Mouse (Mus musculus) natural killer cell, adult 2 months (primary cell): ENCODE measurements around the gene Ihh.
A peak's percentile ranks its signal among the peaks of the same experiment; 100 is the strongest.

ENCODE experiments used
- DNase-seq, 2 experiments: peaks; one replicate each; pipeline ENCODE4 v3.0.0; 2022; ENCODE audit warnings: low spot score in 2 of 2

The Ihh gene

GRCm38 (mm10) chr1:74951556-74952210, at the start of gene Ihh:
Gene Ihh, minus strand, starts transcription at chr1:74951672.
- no peak for DNase-seq

GRCm38 (mm10) chr1:75001183-75001582, 49.7 kb upstream of the Ihh start:
- no peak for DNase-seq

GRCm38 (mm10) chr1:75000496-75000895, 49.0 kb upstream of the Ihh start:
- DNase-seq: peak; percentile 21 to 31

- DNase-seq: no peak
Measured at GRCm38 (mm10) chr1:74999173-74999572, 47.7 kb upstream of the Ihh start.

GRCm38 (mm10) chr1:74997231-74997630, 45.8 kb upstream of the Ihh start:
- DNase-seq: no peak

GRCm38 (mm10) chr1:74977001-74977400, 25.5 kb upstream of the Ihh start:
- no peak for DNase-seq

GRCm38 (mm10) chr1:74975936-74976335, 24.5 kb upstream of the Ihh start:
- DNase-seq: no peak

GRCm38 (mm10) chr1:74973590-74973989, 22.1 kb upstream of the Ihh start:
- DNase-seq: no peak

GRCm38 (mm10) chr1:74971353-74972050, 20.0 kb upstream of the Ihh start:
- DNase-seq: no peak

- DNase-seq: no peak
Measured at GRCm38 (mm10) chr1:74967962-74968580, 16.6 kb upstream of the Ihh start.

- DNase-seq: peak in 1 of 2 experiments; percentile 31
Measured at GRCm38 (mm10) chr1:74964494-74965215, 13.2 kb upstream of the Ihh start.

- DNase-seq: no peak
Measured at GRCm38 (mm10) chr1:74962853-74963227, 11.4 kb upstream of the Ihh start.

GRCm38 (mm10) chr1:74962126-74962852, 10.8 kb upstream of the Ihh start:
- DNase-seq: no peak

GRCm38 (mm10) chr1:74961722-74962121, 10.2 kb upstream of the Ihh start:
- no peak for DNase-seq

- DNase-seq: no peak
Measured at GRCm38 (mm10) chr1:74960059-74960458, 8.6 kb upstream of the Ihh start.

GRCm38 (mm10) chr1:74950576-74951490, 639 bp downstream of the Ihh start:
- no peak for DNase-seq

- no peak for DNase-seq
Measured at GRCm38 (mm10) chr1:74950066-74950465, 1.4 kb downstream of the Ihh start.

- no peak for DNase-seq
Measured at GRCm38 (mm10) chr1:74949666-74950050, 1.8 kb downstream of the Ihh start.

- DNase-seq: peak in 1 of 2 experiments; percentile 30
Measured at GRCm38 (mm10) chr1:74948784-74949665, 2.4 kb downstream of the Ihh start.
